Mouse (Mus musculus) kidney, adult 2 months (tissue): Measurements from ENCODE around the gene Zbtb5. TPM values are rescaled to one million over a fixed set of nuclear protein-coding genes. Genes with fewer than 3 reads are reported as not detected.

Experiments
- DNase-seq: peaks from one replicate; pipeline ENCODE4 v3.0.0; 2021
- H3K27ac ChIP-seq: fragments of 200-500 bp; 2 replicates; pipeline ENCODE4 v1.5.1; 2012; ENCODE audit warnings: low read depth, low read length, control low read depth, inconsistent platforms; ENCODE audit not compliant: insufficient read depth
- H3K27me3 ChIP-seq: fragments of 200-500 bp; replicated peaks from 2 replicates; pipeline ENCODE4 v1.6.1; 2012; ENCODE audit warnings: mild to moderate bottlenecking, moderate library complexity, low read length, inconsistent platforms; ENCODE audit not compliant: control insufficient read depth, insufficient read depth
- H3K36me3 ChIP-seq: fragments of 200-500 bp; 2 replicates; pipeline ENCODE4 v1.6.1; 2012; ENCODE audit warnings: mild to moderate bottlenecking, moderate library complexity, low read length, inconsistent platforms; ENCODE audit not compliant: control insufficient read depth, insufficient read depth
- H3K4me1 ChIP-seq: fragments of 200-500 bp; 2 replicates; pipeline ENCODE4 v1.6.1; 2011; ENCODE audit warnings: low read length; ENCODE audit not compliant: control insufficient read depth, insufficient read depth
- H3K4me3 ChIP-seq: fragments of 200-500 bp; 2 replicates; pipeline ENCODE4 v1.5.1; 2011; ENCODE audit warnings: mild to moderate bottlenecking, low read depth, low read length, control low read depth; ENCODE audit not compliant: insufficient read depth
- CTCF ChIP-seq: fragments of 200-500 bp; conservative IDR thresholded peaks from 2 replicates; pipeline ENCODE4 v1.5.1; 2011; ENCODE audit warnings: low read depth, mild to moderate bottlenecking, control low read depth, low read length, moderate library complexity, mixed read lengths; ENCODE audit not compliant: insufficient read depth, insufficient read length
- POLR2A ChIP-seq: fragments of 200-500 bp; IDR thresholded peaks from one replicate; pipeline ENCODE4 v1.6.1; 2011; ENCODE audit warnings: low read depth, low read length, control low read depth
- WGBS: fragments of 180-500 bp; shearing (Covaris S2); methylation state at CpG from one replicate; pipeline ENCODE4 v1.1.7; 2018; 5-methylcytosine and 5-hydroxymethylcytosine counted together
- polyA plus RNA-seq: library from polyadenylated mRNA; depleted of rRNA; stranded (reverse); fragments of >200 nt; gene quantifications from 2 replicates; pipeline ENCODE4 v1.2.3, GENCODE M21; 2012

Zbtb5 gene
- polyA plus RNA-seq, 1 experiment: 11.8 TPM

DNA sequence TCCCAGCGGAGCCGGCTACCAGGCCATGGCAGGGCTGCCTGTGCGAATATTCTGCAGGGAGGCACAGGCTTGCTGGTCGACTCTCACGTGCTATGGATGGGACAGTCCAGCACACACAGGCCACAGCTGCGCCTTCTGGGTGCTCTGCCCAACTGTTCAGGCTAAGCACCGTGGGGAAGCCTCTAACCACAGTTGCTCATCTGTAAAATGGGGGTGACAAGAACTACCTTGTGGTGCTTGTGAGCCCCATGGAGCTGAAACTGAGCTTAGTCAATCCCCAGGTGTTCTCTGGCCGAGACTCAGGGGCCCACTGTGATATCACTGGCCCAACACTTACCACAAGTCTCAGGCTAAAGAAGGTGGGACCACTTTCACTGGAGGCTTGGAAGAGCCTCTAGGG is 44.8 kb downstream of the Zbtb5 start:
- 88% methylated on average over 8 of the region's 8 CpGs for WGBS
- DNase-seq: no peak
- H3K4me1 ChIP-seq: no peaks in the 10 kb centered on the region
- no peaks in the 10 kb centered on the region for H3K36me3 ChIP-seq
- no peak overlapping the region for H3K4me3 ChIP-seq
- no peaks in the 10 kb centered on the region for H3K27me3 ChIP-seq
- TF ChIP-seq POLR2A: no peak
- TF ChIP-seq CTCF: no peak
- no peak overlapping the region for H3K27ac ChIP-seq

DNA sequence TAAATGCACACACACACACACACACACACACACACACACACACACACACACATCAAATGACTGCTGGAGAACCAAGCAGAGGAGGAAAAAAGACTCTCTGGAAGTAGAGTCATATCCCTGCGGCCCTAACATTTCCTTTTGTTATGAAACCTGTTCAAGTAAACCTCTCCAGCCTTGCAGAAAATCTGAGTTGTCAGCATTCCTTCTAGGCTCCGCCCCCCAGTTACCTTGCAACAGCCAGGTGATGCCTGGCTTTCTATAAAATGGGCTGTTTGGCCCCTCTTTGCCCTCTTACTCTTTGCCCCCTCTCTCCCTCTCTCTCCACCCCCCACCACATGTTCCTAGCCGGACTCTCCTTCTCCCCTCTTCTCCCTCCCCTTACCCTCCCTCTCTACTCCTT is 46.5 kb downstream of the Zbtb5 start:
- no peak for TF ChIP-seq POLR2A
- TF ChIP-seq CTCF: no peak
- DNase-seq: peak; percentile 56
- WGBS: 80% methylated on average over 3 of the region's 3 CpGs
- no peaks in the 10 kb centered on the region for H3K27me3 ChIP-seq
- no peak overlapping the region for H3K4me3 ChIP-seq
- peak overlapping the region; percentile 59 for H3K27ac ChIP-seq
- no peaks in the 10 kb centered on the region for H3K4me1 ChIP-seq
- no peaks in the 10 kb centered on the region for H3K36me3 ChIP-seq

DNA sequence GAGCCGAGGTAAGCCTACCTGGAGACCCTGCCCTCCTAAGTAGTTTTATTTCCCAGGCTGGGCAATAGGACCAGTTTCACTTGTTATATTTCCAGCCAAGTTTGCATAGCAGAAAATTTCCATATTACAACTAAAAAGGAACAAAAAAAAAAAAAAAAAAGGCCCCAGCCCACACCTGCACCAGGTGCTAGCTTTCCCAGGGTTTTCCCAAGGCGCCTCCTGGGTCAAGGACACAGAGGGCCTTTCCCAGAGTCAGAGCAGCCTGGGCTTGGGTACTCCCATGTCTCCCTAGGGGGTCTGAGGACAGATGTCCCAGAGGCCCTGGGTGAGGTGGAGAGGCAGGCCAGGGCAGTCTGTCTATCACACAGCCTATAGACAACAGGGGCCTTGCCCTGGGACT is 47.0 kb downstream of the Zbtb5 start:
- no peak overlapping the region for H3K4me3 ChIP-seq
- no peaks in the 10 kb centered on the region for H3K4me1 ChIP-seq
- DNase-seq: no peak
- WGBS: 92% methylated on average over 2 of the region's 2 CpGs
- 0 out of 2 replicates have a peak overlapping the region, but pooled peaks have one; percentile 59 for H3K27ac ChIP-seq
- no peaks in the 10 kb centered on the region for H3K27me3 ChIP-seq
- H3K36me3 ChIP-seq: no peaks in the 10 kb centered on the region
- TF ChIP-seq POLR2A: no peak
- TF ChIP-seq CTCF: no peak

DNA sequence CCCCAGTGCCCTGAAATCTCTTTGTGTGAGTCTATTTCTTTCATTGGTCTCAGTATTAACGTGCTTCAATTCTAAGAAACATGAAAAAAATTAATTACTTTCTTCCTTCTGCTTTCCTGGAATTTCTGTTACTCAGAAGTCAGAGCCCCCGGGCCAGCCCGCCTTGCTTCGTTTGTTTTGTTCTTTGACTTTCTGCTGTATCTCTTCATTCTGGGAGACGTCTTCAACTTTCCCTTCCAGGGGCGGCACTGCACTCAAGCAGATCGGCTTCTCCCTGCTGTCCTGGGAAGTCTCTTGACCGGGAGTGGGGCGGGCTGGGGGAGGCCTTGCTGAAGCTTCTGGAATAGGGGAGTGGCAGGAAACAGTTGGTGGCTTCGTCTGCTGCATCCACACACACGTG is 49.1 kb downstream of the Zbtb5 start:
- TF ChIP-seq CTCF: no peak
- no peak for TF ChIP-seq POLR2A
- peak; percentile 80 for DNase-seq
- H3K27ac ChIP-seq: no peak overlapping the region
- H3K4me1 ChIP-seq: no peaks in the 10 kb centered on the region
- no peak overlapping the region for H3K4me3 ChIP-seq
- no peaks in the 10 kb centered on the region for H3K27me3 ChIP-seq
- H3K36me3 ChIP-seq: no peaks in the 10 kb centered on the region
- WGBS: 37% methylated on average over 11 of the region's 11 CpGs

DNA sequence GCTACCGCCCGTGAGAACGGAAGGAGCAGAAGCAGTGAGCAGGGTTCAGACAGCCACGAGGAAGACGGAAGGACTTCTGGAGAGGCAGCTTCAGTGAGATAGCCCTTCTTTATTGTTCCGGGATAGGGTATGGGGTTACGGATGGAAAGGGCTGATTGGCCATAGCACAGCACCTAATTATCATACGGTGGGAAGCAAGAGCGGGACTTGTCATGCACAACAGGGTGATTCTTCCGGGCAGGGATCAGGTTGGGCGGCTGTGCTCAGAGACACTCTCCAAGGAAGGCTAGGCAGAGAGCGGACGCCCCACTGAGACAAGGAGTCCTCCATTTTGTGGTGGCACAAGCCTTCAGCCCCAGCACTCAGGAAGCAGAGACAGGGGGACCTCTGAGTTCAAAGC is 53.0 kb downstream of the Zbtb5 start:
- Histone ChIP-seq H3K27me3 (no peaks in the 10 kb centered on the region), H3K4me3 (no peak overlapping the region), H3K27ac (no peak overlapping the region), H3K36me3 (no peaks in the 10 kb centered on the region), H3K4me1 (no peaks in the 10 kb centered on the region)
- no peak for DNase-seq
- 92% methylated on average over 13 of the region's 13 CpGs for WGBS
- TF ChIP-seq CTCF (no peak), POLR2A (no peak)

DNA sequence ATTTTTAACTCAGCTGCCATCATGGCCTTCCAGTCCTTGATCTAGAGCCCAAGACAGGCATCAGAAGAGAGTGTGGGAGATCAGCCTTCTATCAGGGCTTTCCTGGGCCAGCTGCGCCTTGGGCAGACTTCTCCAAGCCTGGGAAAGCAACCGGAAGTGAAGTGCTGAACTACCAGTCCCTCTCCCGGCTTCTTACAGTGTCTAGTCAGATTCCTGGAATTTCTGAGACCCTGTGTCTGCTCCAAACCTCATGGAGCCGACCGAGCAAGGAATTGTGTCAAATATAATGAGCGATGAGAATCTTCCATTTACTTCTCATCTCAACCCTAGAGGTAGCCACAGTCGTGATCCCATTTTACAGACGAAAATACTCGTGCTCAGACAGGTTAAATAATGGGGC is 53.4 kb downstream of the Zbtb5 start:
- H3K4me3 ChIP-seq: no peak overlapping the region
- TF ChIP-seq POLR2A: no peak
- TF ChIP-seq CTCF: no peak
- no peaks in the 10 kb centered on the region for H3K36me3 ChIP-seq
- no peak overlapping the region for H3K27ac ChIP-seq
- DNase-seq: no peak
- H3K27me3 ChIP-seq: no peaks in the 10 kb centered on the region
- H3K4me1 ChIP-seq: no peaks in the 10 kb centered on the region
- WGBS: 86% methylated on average over 9 of the region's 9 CpGs

DNA sequence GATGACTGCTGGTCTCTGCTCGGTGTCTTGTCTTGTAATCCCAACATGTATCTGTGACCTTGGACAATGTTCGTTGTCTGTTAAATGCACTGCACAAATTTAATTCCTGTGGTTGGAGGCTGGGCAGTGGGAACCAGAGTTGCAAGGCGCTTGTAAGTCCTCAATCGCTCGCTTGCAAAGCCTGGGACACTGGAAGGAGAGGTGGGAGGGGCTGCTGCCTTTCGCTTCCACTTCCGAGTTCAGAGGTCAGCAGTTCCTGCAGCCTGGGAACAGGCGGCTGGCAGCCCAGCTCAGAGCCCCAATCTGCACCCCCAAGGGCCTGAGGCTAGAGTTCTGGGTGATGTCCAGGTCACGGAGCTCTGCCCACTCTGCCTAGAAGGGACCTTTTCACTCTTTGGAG is 59.2 kb downstream of the Zbtb5 start:
- Histone ChIP-seq H3K27me3 (no peaks in the 10 kb centered on the region), H3K4me1 (peaks cover 1% of the 10 kb centered on the region; the same call in 1 of the 2 replicates), H3K36me3 (no peaks in the 10 kb centered on the region), H3K27ac (no peak overlapping the region), H3K4me3 (no peak overlapping the region)
- TF ChIP-seq POLR2A (no peak), CTCF (no peak)
- 68% methylated on average over 9 of the region's 9 CpGs for WGBS
- no peak for DNase-seq

DNA sequence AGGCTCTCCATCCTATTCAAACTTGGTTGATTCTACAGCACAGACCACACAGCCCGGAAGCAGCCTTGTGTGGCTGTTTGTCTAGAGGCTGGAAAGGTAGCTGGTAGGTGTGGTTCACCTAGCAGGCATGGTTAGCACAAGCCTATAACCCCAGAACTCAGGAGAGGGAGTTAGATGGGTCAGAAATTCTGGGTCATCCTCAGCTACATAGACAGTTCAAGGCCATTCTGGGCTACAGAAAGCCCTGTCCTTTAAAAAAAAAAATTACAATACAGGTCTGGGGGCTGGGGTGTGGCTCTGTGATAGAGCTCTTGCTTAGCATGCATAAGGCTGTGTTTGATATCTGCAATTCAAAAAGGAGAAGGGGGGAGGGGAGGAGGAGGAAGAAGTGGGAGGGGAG is 63.9 kb downstream of the Zbtb5 start:
- H3K4me3 ChIP-seq: no peak overlapping the region
- peaks cover 7% of the 10 kb centered on the region; the same call in 1 of the 2 replicates for H3K4me1 ChIP-seq
- no peaks in the 10 kb centered on the region for H3K36me3 ChIP-seq
- no peak overlapping the region for H3K27ac ChIP-seq
- no peak for DNase-seq
- WGBS: 88% methylated on average over 1 of the region's 1 CpGs
- no peak for TF ChIP-seq POLR2A
- no peak for TF ChIP-seq CTCF
- H3K27me3 ChIP-seq: no peaks in the 10 kb centered on the region
